Mouse (Mus musculus) small intestine, adult 2 months (tissue): ENCODE results near the gene 4921507P07Rik. TPM values are rescaled to one million over a fixed set of nuclear protein-coding genes. Genes with fewer than 3 reads are reported as not detected.
"Not testable (repeated sequence)": the region's sequence is repeated elsewhere in the genome, so short reads cannot be mapped to it uniquely, and the experiment has no call there.

ENCODE experiments used
- H3K27ac ChIP-seq: fragments of 200-500 bp; 2 replicates; pipeline ENCODE4 v1.5.1; 2012; ENCODE audit warnings: low read depth, low read length, control low read depth, inconsistent platforms; ENCODE audit not compliant: insufficient read depth
- H3K27me3 ChIP-seq: fragments of 200-500 bp; 2 replicates; pipeline ENCODE4 v1.6.1; 2012; ENCODE audit warnings: mild to moderate bottlenecking, moderate library complexity, low read length, inconsistent platforms; ENCODE audit not compliant: control insufficient read depth, insufficient read depth
- H3K36me3 ChIP-seq: fragments of 200-500 bp; 2 replicates; pipeline ENCODE4 v1.6.1; 2012; ENCODE audit warnings: mild to moderate bottlenecking, low read length, control low read depth, inconsistent platforms; ENCODE audit not compliant: control insufficient read depth, insufficient read depth
- H3K4me1 ChIP-seq: fragments of 200-500 bp; 2 replicates; pipeline ENCODE4 v1.6.1; 2012; ENCODE audit warnings: low read length, inconsistent platforms, mixed read lengths; ENCODE audit not compliant: control insufficient read depth, insufficient read depth, insufficient read length
- H3K4me3 ChIP-seq: fragments of 200-500 bp; 2 replicates; pipeline ENCODE4 v1.5.1; 2012; ENCODE audit warnings: low read depth, mild to moderate bottlenecking, control low read depth, inconsistent platforms, low read length, moderate library complexity
- CTCF ChIP-seq: fragments of 200-500 bp; IDR thresholded peaks from 2 replicates; pipeline ENCODE4 v1.5.1; 2012; ENCODE audit warnings: low read depth, mild to moderate bottlenecking, control low read depth, inconsistent platforms, low read length, moderate library complexity, mixed read lengths; ENCODE audit not compliant: insufficient replicate concordance, insufficient read length; ENCODE audit errors: extremely low read depth
- POLR2A ChIP-seq: fragments of 200-500 bp; IDR thresholded peaks from 2 replicates; pipeline ENCODE4 v1.6.1; 2012; ENCODE audit warnings: low read depth, mild to moderate bottlenecking, control low read depth, inconsistent platforms, low read length, moderate library complexity
- WGBS: fragments of 180-500 bp; shearing (Covaris S2); methylation state at CpG from one replicate; pipeline ENCODE4 v1.1.7; 2018; 5-methylcytosine and 5-hydroxymethylcytosine counted together
- polyA plus RNA-seq: library from polyadenylated mRNA; depleted of rRNA; stranded (reverse); fragments of >200 nt; gene quantifications from 2 replicates; pipeline ENCODE4 v1.2.3, GENCODE M21; 2012; rRNA removed

Gene 4921507P07Rik
- polyA plus RNA-seq, result 0.04 TPM in 1 of 2 replicates, not detected in the other

GRCm38 (mm10) chr6:50596301-50597211 lies at the start of gene 4921507P07Rik:
Gene 4921507P07Rik, minus strand, starts transcription at chr6:50596632.
- H3K27me3 ChIP-seq, result no peaks in the 10 kb centered on the region
- WGBS, result under 1% methylated on average over 58 of the region's 62 CpGs
- no peak within 1 kb of the TSS for H3K27ac ChIP-seq
- H3K4me1 ChIP-seq, result no peaks in the 10 kb centered on the region
- peak; percentile 83; the same call in 1 of the 2 replicates for TF ChIP-seq CTCF
- no peak for TF ChIP-seq POLR2A
- peak within 1 kb of the TSS; percentile 78 for H3K4me3 ChIP-seq
- H3K36me3 ChIP-seq, result no peaks in the 10 kb centered on the region

GRCm38 (mm10) chr6:50644701-50645100 lies 48.3 kb upstream of the 4921507P07Rik start:
- 25% methylated on average over 3 of the region's 3 CpGs for WGBS
- no peak overlapping the region for H3K4me3 ChIP-seq
- H3K4me1 ChIP-seq, result no peaks in the 10 kb centered on the region
- H3K36me3 ChIP-seq, result no peaks in the 10 kb centered on the region
- no peaks in the 10 kb centered on the region; the same call in 1 of the 2 replicates for H3K27me3 ChIP-seq
- TF ChIP-seq POLR2A, result no peak
- no peak for TF ChIP-seq CTCF
- H3K27ac ChIP-seq, result no peak overlapping the region

GRCm38 (mm10) chr6:50641898-50642297 lies 45.5 kb upstream of the 4921507P07Rik start:
- Histone ChIP-seq H3K27me3 (no peaks in the 10 kb centered on the region; the same call in 1 of the 2 replicates), H3K4me3 (no peak overlapping the region), H3K4me1 (no peaks in the 10 kb centered on the region), H3K36me3 (no peaks in the 10 kb centered on the region), H3K27ac (no peak overlapping the region)
- WGBS, result 78% methylated on average over 5 of the region's 5 CpGs
- TF ChIP-seq POLR2A (no peak), CTCF (no peak)

- no peaks in the 10 kb centered on the region for H3K4me1 ChIP-seq
- WGBS, result 56% methylated on average over 4 of the region's 4 CpGs
- no peak for TF ChIP-seq POLR2A
- no peak for TF ChIP-seq CTCF
- no peaks in the 10 kb centered on the region; the same call in 1 of the 2 replicates for H3K27me3 ChIP-seq
- H3K36me3 ChIP-seq, result no peaks in the 10 kb centered on the region
- no peak overlapping the region for H3K4me3 ChIP-seq
- no peak overlapping the region for H3K27ac ChIP-seq
Observed at GRCm38 (mm10) chr6:50640377-50640776, 43.9 kb upstream of the 4921507P07Rik start.

- no peaks in the 10 kb centered on the region for H3K36me3 ChIP-seq
- no peaks in the 10 kb centered on the region for H3K4me1 ChIP-seq
- 17% methylated on average over 2 of the region's 2 CpGs for WGBS
- no peak for TF ChIP-seq POLR2A
- TF ChIP-seq CTCF, result no peak
- H3K27ac ChIP-seq, result no peak overlapping the region
- H3K4me3 ChIP-seq, result no peak overlapping the region
- H3K27me3 ChIP-seq, result no peaks in the 10 kb centered on the region; the same call in 1 of the 2 replicates
Observed at GRCm38 (mm10) chr6:50639656-50640055, 43.2 kb upstream of the 4921507P07Rik start.

- WGBS, result 70% methylated on average over 2 of the region's 2 CpGs
- not testable (repeated sequence) for H3K4me1 ChIP-seq, H3K36me3 ChIP-seq, H3K27ac ChIP-seq, H3K27me3 ChIP-seq, H3K4me3 ChIP-seq
Observed at GRCm38 (mm10) chr6:50626170-50626569, 29.7 kb upstream of the 4921507P07Rik start.

- not testable (repeated sequence) for H3K27ac ChIP-seq, H3K4me1 ChIP-seq, H3K36me3 ChIP-seq, H3K4me3 ChIP-seq, H3K27me3 ChIP-seq
- 70% methylated on average over 1 of the region's 1 CpGs for WGBS
Observed at GRCm38 (mm10) chr6:50618273-50618672, 21.8 kb upstream of the 4921507P07Rik start.
